Mouse (Mus musculus) gastrocnemius, postnatal 36 days (tissue): Measurements from ENCODE around the gene Prg4. TPM values are rescaled to one million over a fixed set of nuclear protein-coding genes. Genes with fewer than 3 reads are reported as not detected.

Source experiments
- DNase-seq, 2 experiments: peaks; one replicate each; pipeline ENCODE4 v3.0.0; 2022
- intact Hi-C: fragments of 180-260 bp; cut with DNase I; formaldehyde crosslinking; loops from one replicate; pipeline ENCODE4 v1.15.1; 2025
- long read RNA-seq, 2 experiments: library from polyadenylated mRNA; stranded (forward); transcript quantifications; one replicate each; pipeline ENCODE4 v2.0.0; 2021
- total RNA-seq, 2 experiments: library from RNA; stranded (reverse); gene quantifications; 2 replicates each; pipeline ENCODE4 v1.2.3; 2021

Prg4 gene
- 10 to 100 TPM in 1 of 2 experiments, 1 to 10 TPM in 1; 9.0 to 12.8 TPM for total RNA-seq
- long read RNA-seq, experiment 1, partial matches to known transcripts = 5 of 5 reads
- long read RNA-seq, experiment 1, other reads (novel, unspliced or antisense) = 0 of 5 reads
- long read RNA-seq, experiment 2, partial matches to known transcripts = 1 of 1 reads
- long read RNA-seq, experiment 2, other reads (novel, unspliced or antisense) = 0 of 1 reads

- peak in 1 of 2 experiments; percentile 39 for DNase-seq
- intact Hi-C loops = no loop called here
Observed at GRCm38 (mm10) chr1:150466132-150466531, at the start of gene Prg4. Gene Prg4, minus strand, starts transcription at chr1:150466165.

DNA sequence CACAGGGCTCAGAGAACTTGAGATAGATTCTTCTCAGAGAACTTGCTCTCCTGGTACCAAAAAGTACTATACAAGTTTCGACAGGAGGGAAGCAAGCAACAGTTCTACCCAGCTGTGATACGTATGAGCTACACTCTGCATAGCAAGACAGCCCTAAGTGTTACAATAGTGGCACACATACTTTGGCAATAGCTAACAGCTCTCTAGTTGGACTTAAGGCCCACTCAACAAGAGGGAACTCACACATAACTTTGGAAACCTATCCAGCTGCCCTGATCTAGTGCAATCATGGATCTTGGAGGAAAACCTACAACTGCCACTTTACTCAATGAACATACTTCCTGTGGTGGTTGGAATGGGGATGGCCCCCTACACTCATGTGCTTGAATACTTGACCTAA is 47.1 kb upstream of the Prg4 start:
- intact Hi-C loops = no loop called here
- no peak for DNase-seq

DNA sequence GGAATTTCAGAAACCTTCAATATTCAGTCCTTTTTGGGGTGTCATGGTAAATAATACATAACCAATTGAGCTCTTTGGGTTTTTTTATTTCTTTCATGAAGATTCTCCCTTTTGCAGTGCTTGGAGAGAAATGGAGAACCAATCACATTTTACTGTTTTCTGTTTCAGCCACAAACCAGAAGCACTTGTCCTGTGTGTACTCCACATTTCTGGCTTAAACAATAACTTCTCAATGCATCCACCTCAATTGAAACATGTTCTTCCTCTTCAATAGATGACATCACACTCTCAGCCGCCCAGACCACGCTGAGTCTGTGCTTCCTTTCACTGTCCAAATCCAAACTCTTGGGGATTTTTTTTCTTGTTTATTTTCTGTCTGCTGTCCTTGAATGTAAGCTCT is 39.8 kb upstream of the Prg4 start:
- no peak for DNase-seq
- intact Hi-C loops = no loop called here

- no peak for DNase-seq
- intact Hi-C loops = no loop called here
Observed at GRCm38 (mm10) chr1:150503321-150503720, 37.4 kb upstream of the Prg4 start.

DNA sequence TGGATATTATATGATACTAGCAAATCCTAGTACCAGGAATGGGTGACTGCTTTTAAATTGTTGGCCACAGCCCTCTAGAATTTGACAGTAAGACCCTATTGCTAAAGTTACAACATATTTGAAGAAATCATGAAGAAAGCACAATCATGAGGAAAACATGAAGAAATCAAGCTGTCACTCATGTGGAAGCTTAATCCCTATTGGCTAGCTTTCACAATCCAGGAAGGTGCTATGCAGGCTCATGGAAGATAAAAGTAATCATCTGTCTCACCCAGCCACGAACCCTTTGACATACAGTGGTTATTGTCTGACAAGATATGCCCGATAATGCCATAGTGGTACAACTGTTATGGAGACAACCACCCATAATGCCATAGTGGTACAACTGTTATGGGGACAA is 32.2 kb upstream of the Prg4 start:
- DNase-seq = no peak
- intact Hi-C loops = no loop called here

- intact Hi-C loops = no loop called here
- DNase-seq = peak in 1 of 2 experiments; percentile 9
Observed at GRCm38 (mm10) chr1:150497690-150498089, 31.7 kb upstream of the Prg4 start.

DNA sequence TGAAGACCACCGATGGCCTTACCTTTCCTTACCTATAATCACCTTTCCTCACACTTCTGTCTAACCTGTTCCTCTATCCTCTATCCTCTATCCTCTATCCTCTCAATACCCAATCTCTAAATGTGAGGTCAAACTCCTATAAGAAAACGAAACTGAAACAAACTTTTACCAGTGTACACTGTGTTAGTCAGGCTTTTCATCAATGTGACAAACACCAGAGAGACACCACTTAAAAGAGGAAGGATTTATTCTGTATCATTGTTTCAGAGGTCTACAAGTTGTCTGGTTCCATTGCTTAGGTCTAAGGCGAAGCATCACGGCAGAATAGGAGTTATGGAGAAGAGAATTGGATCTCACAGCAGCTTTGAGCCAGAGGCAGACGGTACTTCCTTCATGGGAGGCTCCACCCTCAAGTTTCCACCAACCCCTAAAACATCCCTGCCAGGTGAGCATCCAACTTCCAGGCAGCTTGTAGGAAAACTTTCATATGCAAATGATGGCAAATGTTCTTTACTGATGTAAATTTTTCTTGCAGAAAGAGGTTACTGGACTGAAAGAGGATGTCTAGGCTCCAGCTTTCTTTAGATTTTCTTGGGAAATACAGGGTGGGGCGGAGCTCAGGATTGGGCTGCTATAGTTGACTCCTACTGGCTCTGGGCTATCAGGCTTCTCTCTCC is 30.8 kb upstream of the Prg4 start:
- intact Hi-C loops = no loop called here
- DNase-seq = no peak

DNA sequence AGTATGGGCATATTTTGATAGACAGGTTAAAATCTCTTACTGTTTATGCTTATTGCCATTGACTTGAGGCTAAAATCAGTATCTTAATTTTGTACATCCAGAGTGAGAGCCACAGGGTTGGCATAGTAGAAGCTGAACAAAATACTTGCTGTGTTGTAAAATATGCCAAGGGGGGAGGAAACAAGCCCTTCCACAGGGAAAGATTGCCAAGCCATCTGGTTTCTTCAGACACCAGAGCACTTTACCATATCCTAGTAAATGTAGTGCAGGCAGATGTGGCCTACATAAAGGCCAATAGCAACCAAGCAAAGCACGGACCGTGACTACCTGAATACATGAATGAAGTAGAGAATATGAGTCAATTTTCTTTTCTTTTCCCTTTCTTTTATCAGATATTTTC is 23.2 kb upstream of the Prg4 start:
- DNase-seq = no peak
- intact Hi-C loops = no loop called here

DNA sequence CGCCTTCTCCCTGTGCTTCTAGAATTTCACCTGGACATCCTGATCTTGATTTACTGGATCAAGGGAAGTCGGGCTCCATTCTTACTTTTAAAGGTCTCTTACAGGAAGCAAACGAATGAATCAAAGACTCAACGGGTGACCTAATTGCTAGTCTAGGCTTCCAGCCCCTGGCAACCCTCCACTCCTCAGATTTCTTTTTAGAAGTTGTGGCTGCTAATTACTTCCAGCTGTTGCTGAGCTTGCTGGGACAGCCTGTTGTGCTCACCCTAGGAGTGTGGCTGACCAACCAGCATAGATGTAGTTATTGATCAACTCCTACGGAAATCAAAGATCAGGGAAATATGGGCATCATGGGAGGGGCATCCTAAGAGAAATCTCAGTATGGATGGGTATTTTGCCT is 14.7 kb upstream of the Prg4 start:
- peak; percentile 49 to 72 for DNase-seq
- intact Hi-C loops = no loop called here

DNA sequence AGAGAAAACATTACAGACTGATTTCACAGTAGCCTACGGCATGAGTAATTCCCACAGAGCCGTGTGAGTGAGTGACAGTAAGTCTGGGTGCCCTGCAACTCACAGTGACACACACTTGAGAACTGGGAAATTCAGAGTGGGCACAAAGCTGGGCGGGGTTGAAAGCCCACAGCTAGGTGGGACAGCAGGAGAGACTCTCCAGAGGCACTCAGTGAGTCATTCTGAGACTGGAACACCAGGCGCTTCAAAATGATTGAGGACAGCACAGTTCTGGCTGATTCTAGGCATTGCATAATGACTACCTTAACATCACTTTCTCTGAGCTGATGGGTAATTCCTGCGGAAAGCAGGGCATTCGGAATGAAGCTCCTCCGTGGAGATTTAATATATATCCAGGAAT is 6.6 kb upstream of the Prg4 start:
- intact Hi-C loops = no loop called here
- DNase-seq = no peak

- intact Hi-C loops = no loop called here
- no peak for DNase-seq
Observed at GRCm38 (mm10) chr1:150469992-150470391, 4.0 kb upstream of the Prg4 start.

- intact Hi-C loops = no loop called here
- DNase-seq = no peak
Observed at GRCm38 (mm10) chr1:150465364-150465763, 601 bp downstream of the Prg4 start.

- DNase-seq = no peak
- intact Hi-C loops = no loop called here
Observed at GRCm38 (mm10) chr1:150463691-150464090, 2.3 kb downstream of the Prg4 start.

GRCm38 (mm10) chr1:150463068-150463467 is 2.9 kb downstream of the Prg4 start:
- DNase-seq = no peak

GRCm38 (mm10) chr1:150460595-150460994 is 5.4 kb downstream of the Prg4 start:
- DNase-seq = no peak
- intact Hi-C loops = no loop called here

More at GRCm38 (mm10) chr1:150463068-150463467, 2.9 kb downstream of the Prg4 start:
- intact Hi-C loops = no loop called here

DNA sequence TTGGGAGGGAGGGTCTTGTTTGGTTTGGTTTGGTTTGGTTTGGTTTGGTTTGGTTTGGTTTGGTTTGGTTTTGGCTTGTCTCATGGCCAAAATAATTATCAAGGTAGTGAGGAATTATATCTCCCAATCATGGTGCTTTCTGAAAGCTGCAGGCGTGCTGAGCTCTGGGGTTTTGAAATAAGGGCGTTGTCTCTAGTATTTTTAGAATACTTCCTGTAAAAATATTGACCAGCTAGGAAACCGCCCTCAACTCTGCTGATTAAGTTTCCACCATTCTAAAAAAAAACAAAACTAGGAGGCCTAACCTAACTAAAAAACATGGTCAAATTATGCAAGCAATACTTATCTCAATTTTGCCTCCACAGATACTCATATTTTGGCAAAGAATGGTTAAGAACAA is 6.4 kb downstream of the Prg4 start:
- DNase-seq = no peak
- intact Hi-C loops = no loop called here

DNA sequence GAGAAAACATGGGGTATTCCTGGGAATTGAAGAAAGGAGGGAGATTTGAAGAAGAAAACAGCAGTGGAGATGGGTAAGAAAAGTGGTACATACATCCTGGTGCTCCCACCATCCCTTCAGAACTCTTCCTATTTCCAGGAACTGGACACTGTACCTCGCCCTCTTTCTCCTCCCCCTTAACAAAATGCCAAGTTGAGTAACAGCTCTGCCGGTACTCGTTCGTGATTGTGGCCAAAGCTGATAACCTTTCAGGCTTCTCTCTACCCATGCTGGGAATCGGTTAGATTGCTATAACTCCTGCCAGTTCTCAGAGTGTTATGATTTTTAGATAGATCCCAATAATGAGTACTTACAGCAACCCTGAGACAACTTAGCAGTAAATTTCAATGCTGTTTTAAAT is 7.0 kb downstream of the Prg4 start:
- intact Hi-C loops = no loop called here
- no peak for DNase-seq

DNA sequence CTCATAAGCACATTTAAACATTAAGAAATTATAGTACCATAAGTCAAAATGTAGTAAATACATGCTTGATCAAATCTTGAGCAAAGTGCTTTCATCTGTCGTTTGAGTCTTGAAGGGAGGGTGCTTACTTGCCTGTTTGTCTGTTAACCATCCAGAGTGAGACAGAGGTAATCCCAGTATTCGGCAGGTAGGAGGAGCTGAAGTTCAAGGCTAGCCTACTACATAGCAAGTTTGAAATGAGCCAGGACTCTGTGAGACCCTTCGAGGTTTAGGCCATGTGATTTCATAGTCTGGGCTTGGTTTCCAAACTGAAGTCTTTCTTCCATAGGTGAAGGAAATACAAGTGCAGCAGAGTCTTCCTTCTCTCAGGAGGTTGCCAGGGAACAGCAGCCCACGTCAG is 24.2 kb downstream of the Prg4 start:
- intact Hi-C loops = no loop called here
- DNase-seq = no peak

DNA sequence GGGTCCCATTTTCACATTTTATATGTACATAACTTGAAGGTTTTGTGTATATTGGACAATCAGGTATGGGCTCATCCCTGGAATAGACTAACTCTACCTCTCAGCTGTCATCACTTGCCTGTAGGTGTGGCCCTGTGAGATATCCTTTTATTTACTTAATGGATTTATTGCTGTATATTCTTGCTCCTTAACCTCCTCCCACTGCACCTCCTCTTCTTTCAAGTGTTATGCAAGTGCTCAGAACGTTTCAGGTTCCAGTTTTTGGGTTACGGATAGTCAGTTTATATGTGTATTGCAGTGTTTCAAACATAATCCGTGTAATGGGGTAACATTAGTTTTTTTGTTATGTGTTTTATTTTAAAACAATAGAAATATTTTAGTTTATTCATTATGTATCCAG is 27.3 kb downstream of the Prg4 start:
- intact Hi-C loops = no loop called here
- no peak for DNase-seq

GRCm38 (mm10) chr1:150426216-150426615 is 39.7 kb downstream of the Prg4 start:
- no peak for DNase-seq
- intact Hi-C loops = no loop called here

GRCm38 (mm10) chr1:150425665-150426064 is 40.3 kb downstream of the Prg4 start:
- DNase-seq = no peak

GRCm38 (mm10) chr1:150418426-150418825 is 47.5 kb downstream of the Prg4 start:
- intact Hi-C loops = no loop called here
- DNase-seq = no peak

More at GRCm38 (mm10) chr1:150425665-150426064, 40.3 kb downstream of the Prg4 start:
- intact Hi-C loops = no loop called here
